Mouse (Mus musculus): ENCODE results near the gene Gm29609. TPM values are rescaled to one million over a fixed set of nuclear protein-coding genes. Genes with fewer than 3 reads are reported as not detected.

The Gm29609 gene
- total RNA-seq, 2 experiments from 2014 or later = 3.0 to 4.4 TPM

- DNase-seq (ENCODE audit: low spot score in 2 of 2) = no peak
These were observed 19.1 kb upstream of the Gm29609 start for GRCm38 (mm10) chr5:31198616-31199320.

GRCm38 (mm10) chr5:31198170-31198569, 18.5 kb upstream of the Gm29609 start:
- DNase-seq (ENCODE audit: low spot score in 2 of 2) = no peak

GRCm38 (mm10) chr5:31197072-31197471, 17.4 kb upstream of the Gm29609 start:
- no peak for DNase-seq (ENCODE audit: low spot score in 2 of 2)

- DNase-seq (ENCODE audit: low spot score in 2 of 2) = no peak
These were observed 16.5 kb upstream of the Gm29609 start for GRCm38 (mm10) chr5:31196207-31196606.

- DNase-seq (ENCODE audit: low spot score in 2 of 2) = no peak
These were observed 16.0 kb upstream of the Gm29609 start for GRCm38 (mm10) chr5:31195671-31196070.

GRCm38 (mm10) chr5:31194486-31195485, 15.1 kb upstream of the Gm29609 start:
- no peak for DNase-seq (ENCODE audit: low spot score in 2 of 2)

GRCm38 (mm10) chr5:31193631-31194281, 14.0 kb upstream of the Gm29609 start:
- no peak for DNase-seq (ENCODE audit: low spot score in 2 of 2)

- DNase-seq (ENCODE audit: low spot score in 2 of 2) = peak; percentile 100
These were observed 13.4 kb upstream of the Gm29609 start, which contains the start of the genes Snx17 and Eif2b4 for GRCm38 (mm10) chr5:31192939-31193630. Snx17 (plus strand) TSS chr5:31193227. Eif2b4 (minus strand) TSS chr5:31193430.

- no peak for DNase-seq (ENCODE audit: low spot score in 2 of 2)
These were observed 12.6 kb upstream of the Gm29609 start for GRCm38 (mm10) chr5:31192045-31192938.

- no peak for DNase-seq (ENCODE audit: low spot score in 2 of 2)
These were observed 10.5 kb upstream of the Gm29609 start for GRCm38 (mm10) chr5:31190201-31190600.

- DNase-seq (ENCODE audit: low spot score in 2 of 2) = no peak
These were observed 8.6 kb upstream of the Gm29609 start for GRCm38 (mm10) chr5:31188223-31188840.

GRCm38 (mm10) chr5:31183678-31184077, 4.0 kb upstream of the Gm29609 start:
- no peak for DNase-seq (ENCODE audit: low spot score in 2 of 2)

- no peak for DNase-seq (ENCODE audit: low spot score in 2 of 2)
These were observed 1.6 kb upstream of the Gm29609 start for GRCm38 (mm10) chr5:31181183-31181770.

- DNase-seq (ENCODE audit: low spot score in 2 of 2) = peak in 1 of 2 experiments; percentile 21
These were observed 378 bp downstream of the Gm29609 start for GRCm38 (mm10) chr5:31179301-31179765.

- no peak for DNase-seq (ENCODE audit: low spot score in 2 of 2)
These were observed 11.1 kb downstream of the Gm29609 start for GRCm38 (mm10) chr5:31168630-31169029.

GRCm38 (mm10) chr5:31164878-31165277, 14.8 kb downstream of the Gm29609 start:
- no peak for DNase-seq (ENCODE audit: low spot score in 2 of 2)

- DNase-seq (ENCODE audit: low spot score in 2 of 2) = no peak
These were observed 17.2 kb downstream of the Gm29609 start for GRCm38 (mm10) chr5:31162462-31162861.

GRCm38 (mm10) chr5:31154152-31154553, 25.6 kb downstream of the Gm29609 start, which contains the start of gene Mpv17:
Mpv17 (minus strand) TSS chr5:31154251.
- DNase-seq (ENCODE audit: low spot score in 2 of 2) = peak; percentile 79 to 83

All from left cerebral cortex, adult 18-20 months (tissue).